Mouse (Mus musculus): ENCODE data around the gene Irf2.
A peak's percentile ranks its signal among the peaks of the same experiment; 100 is the strongest.

The Irf2 gene

DNA sequence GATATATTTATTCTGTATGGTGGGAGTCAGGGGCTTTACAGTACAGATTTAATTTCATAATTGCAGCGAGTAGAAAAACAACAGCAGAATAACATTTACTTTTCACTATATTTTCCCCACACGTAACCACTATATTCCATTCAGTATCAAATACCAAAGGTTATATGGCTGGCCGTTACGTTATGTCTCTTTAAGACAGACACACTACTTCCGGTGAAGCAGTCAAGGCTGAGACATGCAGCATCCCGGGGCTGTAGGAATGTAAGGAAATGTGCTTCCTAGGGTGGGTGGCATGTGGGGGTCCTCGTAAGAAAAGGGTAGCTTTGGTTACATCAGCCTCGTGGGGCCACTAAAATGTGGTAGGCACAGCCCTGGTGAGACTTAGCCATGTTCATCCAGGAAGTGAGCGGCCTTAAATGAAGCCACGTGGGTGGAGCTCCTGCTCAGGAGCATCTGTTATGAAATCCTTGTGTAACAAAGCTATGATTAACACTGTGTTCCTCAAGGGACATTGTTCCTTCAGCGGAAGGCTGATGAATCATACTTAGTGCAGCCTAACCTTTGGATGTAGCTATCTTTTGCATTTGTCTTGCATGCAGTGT, 71.6 kb downstream of the Irf2 start:
- DNase-seq: peak; percentile 47 to 51

GRCm38 (mm10) chr8:46811944-46812343, 72.4 kb downstream of the Irf2 start:
- no peak for DNase-seq

DNA sequence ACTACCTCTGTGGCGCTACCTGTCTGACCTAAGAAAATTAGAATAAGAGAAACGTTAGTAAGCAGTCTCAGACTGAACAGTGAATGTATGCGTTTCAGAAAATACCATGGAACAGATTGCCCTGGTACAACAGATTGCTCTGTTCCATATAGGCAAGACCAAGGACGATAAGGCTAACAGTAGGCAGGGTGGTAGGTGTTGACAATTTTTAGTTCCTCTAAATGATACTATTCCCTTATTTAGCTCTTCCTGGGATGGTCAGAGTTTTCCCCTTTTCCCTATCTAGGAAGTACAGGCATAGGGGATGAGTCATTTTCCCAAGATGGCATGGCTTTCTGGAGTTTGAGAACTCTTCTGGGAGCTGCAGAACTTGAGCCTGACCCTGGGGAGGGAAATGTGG, 73.4 kb downstream of the Irf2 start:
- DNase-seq: no peak

DNA sequence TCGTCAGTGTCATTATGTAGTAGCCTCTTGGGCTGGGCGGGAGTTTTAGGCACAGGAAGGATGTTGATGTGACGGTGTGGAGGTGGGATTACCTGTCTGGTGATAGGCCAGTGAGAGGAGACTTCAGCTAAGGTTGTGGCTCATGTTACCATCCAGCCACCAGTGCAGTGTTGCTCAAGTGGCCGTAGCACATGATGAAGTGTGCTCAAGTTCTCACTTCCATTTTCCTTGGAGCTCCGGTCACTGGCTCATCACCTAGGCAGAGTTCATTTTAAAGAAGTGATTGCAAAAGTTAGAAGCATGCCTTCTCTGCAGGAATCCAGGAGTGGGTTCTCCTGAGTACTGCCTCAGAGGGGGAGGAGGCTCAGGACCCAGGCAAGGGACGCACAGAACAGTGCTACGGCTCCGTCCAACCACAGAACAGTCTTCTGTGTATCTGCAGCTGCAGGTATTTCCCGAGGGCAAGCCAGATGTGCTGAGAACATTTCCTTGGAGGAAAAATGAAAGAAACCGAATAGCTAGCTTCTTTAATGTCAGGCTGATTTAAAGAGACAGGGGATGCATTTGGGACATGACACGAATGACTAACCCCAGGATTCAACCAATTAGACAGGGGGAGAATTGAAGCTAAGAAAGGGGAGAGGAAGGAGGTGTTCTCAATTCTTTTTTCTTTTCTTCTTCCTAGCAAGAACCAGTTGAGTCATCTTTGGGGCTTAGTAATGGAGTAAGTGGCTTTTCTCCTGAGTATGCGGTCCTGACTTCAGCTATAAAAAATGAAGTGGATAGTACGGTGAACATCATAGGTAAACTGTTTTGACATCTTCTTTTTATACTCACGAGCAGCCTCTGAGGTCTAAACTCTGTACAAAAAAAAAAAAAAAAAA, 78.8 kb downstream of the Irf2 start:
- DNase-seq: peak in 1 of 2 experiments; percentile 23

GRCm38 (mm10) chr8:46818990-46819288, 79.4 kb downstream of the Irf2 start:
- DNase-seq: no peak

- no peak for DNase-seq
Measured at GRCm38 (mm10) chr8:46828734-46829413, 89.3 kb downstream of the Irf2 start.

- DNase-seq: no peak
Measured at GRCm38 (mm10) chr8:46829414-46830111, 90.0 kb downstream of the Irf2 start.

DNA sequence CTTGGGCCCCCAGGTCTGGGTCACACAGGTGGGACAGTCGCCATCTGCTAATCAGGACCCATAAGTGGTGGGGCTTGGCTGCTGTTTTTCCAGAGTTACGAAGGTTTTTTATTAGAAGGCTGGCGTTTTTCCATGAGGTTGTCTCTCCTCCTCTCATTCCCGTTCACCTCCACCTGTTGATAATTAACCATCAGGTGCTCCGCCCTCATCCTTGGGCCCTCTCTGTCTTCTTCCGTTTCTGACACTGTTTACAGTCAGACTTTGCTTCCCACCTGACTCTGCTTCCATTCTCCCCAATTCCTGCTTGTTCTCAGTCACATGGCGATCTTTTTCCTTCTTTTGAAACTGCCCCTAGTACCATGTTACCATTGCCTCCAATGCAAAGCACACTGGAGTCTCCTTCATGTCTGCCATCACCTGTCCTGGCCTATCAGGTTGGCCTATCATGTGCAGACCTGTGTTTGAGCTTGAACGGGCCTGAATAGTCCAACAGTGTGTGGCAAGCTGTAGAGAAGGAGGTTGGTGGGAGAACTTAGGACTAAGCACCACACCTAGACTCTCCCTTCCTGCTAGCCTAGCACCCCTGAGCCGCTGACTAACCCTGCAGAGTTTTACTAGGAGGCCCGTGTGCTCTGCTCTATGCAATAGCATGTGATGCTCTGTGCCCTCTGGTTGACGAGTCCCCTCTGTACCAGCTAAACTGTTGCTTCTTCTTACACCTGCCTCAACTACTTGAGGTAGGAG, 90.8 kb downstream of the Irf2 start:
- DNase-seq: peak; percentile 32 to 50

DNA sequence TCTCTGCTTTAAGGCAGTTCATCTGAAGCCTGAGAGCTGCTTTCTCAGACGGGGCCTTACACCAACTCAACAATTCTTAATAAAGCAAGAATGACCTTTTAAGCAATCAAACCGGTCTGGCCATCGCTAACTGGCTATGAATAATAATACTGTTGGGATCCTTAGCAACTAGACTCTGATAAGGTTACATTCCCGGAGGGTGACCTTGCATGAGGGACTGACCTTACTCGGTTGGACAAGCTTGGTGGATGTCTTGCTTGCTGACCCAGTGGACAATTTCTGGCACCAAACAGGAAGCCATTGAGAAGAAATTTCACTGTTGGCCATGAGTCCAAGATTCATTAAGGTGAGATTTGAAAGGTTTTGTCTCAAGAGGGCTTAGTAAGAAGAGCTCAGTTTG, 92.4 kb downstream of the Irf2 start:
- no peak for DNase-seq

GRCm38 (mm10) chr8:46832399-46832798, 92.9 kb downstream of the Irf2 start:
- no peak for DNase-seq

GRCm38 (mm10) chr8:46833763-46834162, 94.2 kb downstream of the Irf2 start:
- no peak for DNase-seq

DNA sequence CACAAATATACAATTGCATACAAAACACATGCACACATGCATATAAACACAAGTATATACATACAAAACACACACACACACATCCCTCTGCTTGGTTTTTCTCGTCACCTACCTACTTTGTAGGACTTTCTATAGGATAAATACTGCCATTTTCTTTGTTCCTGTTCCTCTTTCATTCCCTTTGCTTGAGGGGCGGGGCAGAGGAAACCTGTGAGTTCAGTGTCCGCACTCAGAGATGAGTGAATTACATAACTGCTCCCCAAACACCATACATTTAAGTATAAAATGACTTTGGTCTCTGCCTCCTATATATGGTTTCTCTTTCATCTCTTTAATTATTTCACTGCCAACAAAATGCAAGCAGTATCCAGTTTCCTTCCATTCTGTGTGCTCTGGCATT, 94.9 kb downstream of the Irf2 start:
- DNase-seq: no peak

- no peak for DNase-seq
Measured at GRCm38 (mm10) chr8:46836011-46836652, 96.6 kb downstream of the Irf2 start.

DNA sequence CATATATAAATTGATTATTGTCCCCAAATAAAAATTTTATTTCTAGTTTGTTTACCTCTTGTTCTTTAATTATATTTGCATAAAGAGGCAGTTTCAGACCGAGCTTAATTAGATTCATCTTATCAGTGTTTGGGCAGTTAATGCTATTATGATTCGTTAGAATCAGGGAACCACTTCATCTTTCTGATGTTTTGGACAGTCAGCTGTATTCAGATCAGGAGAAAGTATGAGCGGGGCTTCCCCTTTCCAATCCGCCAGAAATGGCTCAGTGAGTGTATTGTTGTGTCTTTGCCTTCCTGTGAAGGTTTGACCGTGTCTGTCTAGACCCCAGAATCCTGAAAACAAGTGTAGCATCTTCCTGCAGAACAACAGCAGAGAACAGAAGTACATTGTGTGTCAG, 97.4 kb downstream of the Irf2 start:
- DNase-seq: no peak

DNA sequence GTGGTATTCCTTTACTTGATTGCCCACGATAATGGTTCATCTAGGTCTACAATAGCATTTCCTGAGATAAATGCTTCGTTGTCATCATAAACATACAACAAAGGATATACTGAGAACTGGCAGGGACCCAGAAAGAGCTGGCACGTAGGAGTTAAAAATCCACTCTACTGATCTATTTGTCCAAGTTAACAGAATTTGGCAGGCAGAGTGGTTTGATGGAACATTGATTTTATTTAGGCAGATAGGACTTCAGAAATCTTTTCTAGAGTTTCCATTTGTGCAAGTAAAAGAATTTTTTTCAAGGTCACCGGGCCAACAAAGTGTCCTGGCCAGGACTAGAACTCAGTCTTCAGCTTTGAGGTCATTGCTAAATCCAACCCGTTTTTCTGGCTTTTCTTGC, 98.5 kb downstream of the Irf2 start:
- DNase-seq: no peak

GRCm38 (mm10) chr8:46840390-46840789, 100.9 kb downstream of the Irf2 start:
- DNase-seq: no peak

- no peak for DNase-seq
Measured at GRCm38 (mm10) chr8:46840791-46841190, 101.3 kb downstream of the Irf2 start.

- DNase-seq: peak; percentile 75 to 78
Measured at GRCm38 (mm10) chr8:46842676-46843181, 103.2 kb downstream of the Irf2 start.

DNA sequence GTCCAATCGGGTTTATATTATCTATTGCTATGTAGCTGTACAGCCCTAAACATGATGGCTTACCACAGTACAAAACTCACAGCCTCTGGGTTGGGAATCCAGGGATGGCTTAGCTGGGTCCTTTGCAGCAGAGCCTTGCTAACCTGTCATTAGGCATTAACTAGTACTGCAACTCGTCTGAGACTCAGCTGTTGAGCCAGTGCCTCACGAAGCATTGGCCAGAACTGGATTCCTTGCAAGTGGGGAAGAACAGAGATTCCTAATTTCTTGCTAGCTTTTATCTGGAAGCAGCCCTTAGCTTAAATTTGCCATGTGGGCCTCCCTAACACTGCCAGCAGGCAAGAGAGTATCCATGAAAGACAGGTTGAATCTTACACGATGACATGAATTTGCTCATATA, 104.3 kb downstream of the Irf2 start:
- no peak for DNase-seq

- peak in 1 of 2 experiments; percentile 29 for DNase-seq
Measured at GRCm38 (mm10) chr8:46844371-46844973, 104.9 kb downstream of the Irf2 start.

DNA sequence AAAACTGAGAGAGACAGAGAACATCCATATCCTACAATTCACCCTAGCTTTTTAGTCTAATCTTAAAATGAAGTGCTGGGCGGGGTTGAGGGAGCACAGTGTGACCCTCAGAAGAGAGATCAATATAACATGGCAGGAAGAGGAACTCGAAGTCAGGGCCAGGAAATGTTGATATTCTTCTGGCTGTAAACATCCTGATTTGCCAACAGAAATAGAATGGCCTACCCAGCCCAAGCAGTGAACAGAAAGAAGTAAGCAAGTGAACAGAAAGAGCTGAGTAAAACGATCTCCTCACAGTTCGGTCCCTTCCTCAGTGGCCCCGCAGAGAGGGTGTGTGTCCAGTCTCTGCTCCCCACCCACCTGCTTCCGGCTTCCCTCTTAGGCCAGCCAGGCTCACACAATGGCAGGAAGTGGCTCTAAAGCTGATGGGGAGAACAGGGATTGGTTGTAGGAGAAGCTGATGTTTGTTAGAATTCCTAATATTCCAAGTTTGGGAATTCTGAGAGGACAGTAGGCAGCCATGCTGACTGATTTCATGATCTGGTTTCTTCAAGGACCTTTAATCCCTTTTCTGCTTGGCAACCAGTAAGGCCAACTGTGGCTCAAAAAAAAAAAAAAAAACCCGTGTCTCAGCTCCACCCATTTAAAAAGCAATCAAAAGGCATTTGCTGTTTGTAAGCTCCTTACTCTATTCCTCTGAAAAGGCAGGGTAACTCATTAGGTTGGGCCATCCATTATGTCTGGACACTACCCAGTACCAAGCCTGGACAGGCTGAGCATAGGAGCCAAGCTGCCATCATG, 105.6 kb downstream of the Irf2 start:
- peak; percentile 78 to 87 for DNase-seq

Data from lung, postnatal 4 days (tissue).